Mouse (Mus musculus) embryo, embryonic 9.5 days (tissue): Measurements from ENCODE around the gene Fam78b.

Experiments used
- DNase-seq: peaks from one replicate; pipeline ENCODE4 v3.0.0-alpha.2; 2017; ENCODE audit errors: extremely low spot score

The Fam78b gene

GRCm38 (mm10) chr1:167032046-167032648, 30.9 kb downstream of the Fam78b start:
- DNase-seq: no peak

GRCm38 (mm10) chr1:167034435-167034834, 33.2 kb downstream of the Fam78b start:
- no peak for DNase-seq

DNA sequence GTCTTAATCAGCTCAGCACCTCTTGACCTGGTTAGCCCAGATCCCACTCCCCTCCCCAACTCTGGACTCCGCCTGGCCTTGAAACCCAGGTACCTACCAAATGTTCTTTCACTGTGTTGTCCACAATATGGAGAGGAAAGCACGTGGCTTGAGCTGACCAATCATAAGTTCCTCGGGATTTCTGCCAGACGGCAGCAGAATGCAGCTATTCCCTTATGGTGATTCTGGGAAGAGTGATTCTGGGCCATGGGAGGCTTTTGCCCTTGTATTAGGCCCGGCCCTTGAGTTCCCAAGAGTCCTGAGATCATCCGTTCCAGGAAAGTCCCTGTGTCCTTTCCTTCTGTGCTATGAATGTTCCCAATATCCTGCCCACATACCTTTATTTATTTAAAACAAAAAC, 41.3 kb downstream of the Fam78b start:
- no peak for DNase-seq

GRCm38 (mm10) chr1:167046169-167046927, 45.1 kb downstream of the Fam78b start:
- DNase-seq: no peak

- DNase-seq: no peak
Measured at GRCm38 (mm10) chr1:167050859-167051258, 49.6 kb downstream of the Fam78b start.

GRCm38 (mm10) chr1:167054029-167054428, 52.8 kb downstream of the Fam78b start:
- DNase-seq: no peak

- no peak for DNase-seq
Measured at GRCm38 (mm10) chr1:167057543-167057942, 56.3 kb downstream of the Fam78b start.

- DNase-seq: no peak
Measured at GRCm38 (mm10) chr1:167059550-167060285, 58.5 kb downstream of the Fam78b start.

GRCm38 (mm10) chr1:167063971-167064370, 62.8 kb downstream of the Fam78b start:
- no peak for DNase-seq

DNA sequence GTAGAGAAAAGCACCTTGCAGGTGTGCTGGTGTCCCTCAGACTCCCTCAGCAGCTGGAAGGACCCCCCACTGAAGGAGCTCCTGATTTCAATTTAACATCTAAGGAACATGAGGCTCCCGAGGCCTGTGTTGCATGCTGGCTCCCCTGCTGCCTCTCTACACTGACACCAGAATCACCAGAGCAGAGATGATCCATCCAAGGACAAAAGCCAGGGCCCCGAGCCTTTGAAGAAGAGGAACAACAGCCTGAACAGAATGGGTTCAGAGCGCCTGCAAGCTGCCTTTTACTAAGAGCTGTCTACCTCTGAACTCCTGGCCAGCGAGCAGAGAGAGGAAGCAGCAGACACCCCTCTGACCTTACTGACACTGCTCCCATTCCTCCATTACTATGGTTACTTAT, 64.3 kb downstream of the Fam78b start:
- no peak for DNase-seq

- no peak for DNase-seq
Measured at GRCm38 (mm10) chr1:167065986-167066385, 64.8 kb downstream of the Fam78b start.

- DNase-seq: no peak
Measured at GRCm38 (mm10) chr1:167066933-167067341, 65.7 kb downstream of the Fam78b start.

DNA sequence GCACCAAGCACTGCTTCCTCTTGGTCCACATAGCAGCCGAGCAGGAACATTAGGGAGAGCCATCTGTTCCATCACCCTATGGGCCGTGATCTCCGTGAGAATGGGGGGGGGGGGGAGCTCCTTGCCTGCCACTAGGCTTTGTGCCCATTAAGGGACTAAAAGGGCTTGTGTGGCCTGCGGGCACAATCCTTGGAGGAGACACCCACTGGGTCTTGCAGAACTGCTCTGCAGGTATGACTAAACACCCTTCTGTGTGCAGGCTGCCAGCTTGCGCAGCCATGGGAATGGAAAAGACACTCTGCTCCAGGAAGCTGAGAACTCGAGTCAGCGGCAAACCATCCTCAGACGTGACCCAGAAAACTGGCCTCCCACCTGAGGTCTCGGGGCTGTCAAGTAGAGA, 68.5 kb downstream of the Fam78b start:
- no peak for DNase-seq

GRCm38 (mm10) chr1:167070306-167070705, 69.1 kb downstream of the Fam78b start:
- no peak for DNase-seq

DNA sequence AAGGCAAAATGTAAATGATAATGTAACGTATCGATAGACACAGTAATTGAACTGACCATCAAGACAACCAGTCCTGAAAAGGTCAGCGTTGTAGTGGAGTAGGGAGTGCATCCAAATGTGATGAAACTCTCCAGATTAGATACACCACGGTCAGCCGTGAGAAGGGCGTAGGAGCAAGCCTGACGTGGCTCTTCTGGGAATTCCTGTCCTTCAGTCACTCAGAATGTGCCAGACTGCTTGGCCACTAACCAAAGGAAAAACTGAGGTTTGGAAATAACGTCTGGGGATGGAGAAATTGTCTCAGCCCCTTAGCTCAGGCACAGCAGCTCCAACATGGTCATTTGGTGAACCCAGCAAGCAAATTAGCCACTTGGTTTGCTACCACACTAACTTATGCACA, 74.5 kb downstream of the Fam78b start:
- no peak for DNase-seq

DNA sequence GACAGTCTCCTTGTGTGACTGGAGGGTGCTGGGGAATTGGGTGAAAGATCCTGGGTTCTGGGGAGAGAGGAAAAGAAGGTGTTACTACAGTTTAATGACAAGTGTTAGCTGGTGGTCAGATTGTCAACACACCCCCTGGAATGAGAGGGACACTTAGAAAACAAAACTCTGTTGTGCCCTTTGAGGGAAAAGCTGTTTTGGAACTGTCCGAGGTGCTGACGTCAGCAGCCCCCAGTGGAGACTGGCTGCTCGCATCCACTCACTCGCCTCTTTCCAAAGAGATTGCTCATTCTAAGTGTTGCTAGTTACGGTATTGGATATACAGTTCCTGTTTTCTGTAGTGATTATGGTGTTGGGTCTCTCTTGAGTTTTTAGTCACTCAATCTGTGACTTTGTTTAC, 78.3 kb downstream of the Fam78b start:
- DNase-seq: peak; percentile 39

GRCm38 (mm10) chr1:167081946-167082345, 80.7 kb downstream of the Fam78b start:
- no peak for DNase-seq

DNA sequence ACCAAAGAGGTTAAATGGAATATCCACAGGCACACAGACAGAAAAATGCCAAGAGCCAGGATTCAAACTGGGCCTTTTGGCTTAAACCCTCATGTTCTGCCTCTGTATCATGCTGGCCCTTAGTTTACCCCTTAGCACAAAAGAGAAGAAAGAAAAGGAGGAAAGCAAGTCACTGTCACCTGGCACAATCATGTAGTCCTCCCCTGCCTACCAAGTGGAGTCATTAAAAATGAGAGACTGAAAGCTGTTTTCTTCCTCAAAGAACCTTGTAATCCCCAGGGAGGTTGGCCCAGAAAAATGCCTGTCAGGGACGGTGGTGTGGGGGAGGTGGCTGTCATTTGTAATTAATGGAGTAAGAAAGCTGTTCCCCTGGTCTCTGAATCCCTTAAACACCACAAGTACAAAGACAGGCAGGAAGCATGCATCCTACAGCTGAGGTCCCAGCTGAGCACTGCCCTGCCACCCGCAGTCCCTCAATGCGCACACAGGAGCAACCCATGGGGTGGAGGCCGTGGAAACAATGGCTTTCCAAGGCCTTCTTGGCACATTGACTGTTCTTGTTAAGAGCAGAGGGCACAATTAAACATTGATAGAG, 81.4 kb downstream of the Fam78b start:
- DNase-seq: peak; percentile 32

DNA sequence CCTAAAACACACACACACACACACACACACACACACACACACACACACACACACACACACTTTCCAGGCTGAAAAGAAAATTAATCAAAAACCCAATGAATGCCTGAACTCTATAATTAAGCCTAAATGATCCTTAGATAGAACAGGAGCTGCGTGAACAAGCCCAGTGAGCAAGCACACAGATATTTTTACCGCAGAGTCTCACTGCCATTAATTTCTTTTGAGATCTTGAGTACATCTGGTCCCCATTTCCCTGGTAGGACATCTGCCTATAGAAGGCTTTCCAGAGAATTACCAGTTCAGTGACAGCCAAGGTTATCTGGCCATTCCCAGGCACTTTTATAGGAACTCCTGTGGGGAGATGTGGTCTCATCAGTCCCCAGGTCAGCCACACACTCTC, 82.0 kb downstream of the Fam78b start:
- no peak for DNase-seq

- no peak for DNase-seq
Measured at GRCm38 (mm10) chr1:167084330-167084729, 83.1 kb downstream of the Fam78b start.

DNA sequence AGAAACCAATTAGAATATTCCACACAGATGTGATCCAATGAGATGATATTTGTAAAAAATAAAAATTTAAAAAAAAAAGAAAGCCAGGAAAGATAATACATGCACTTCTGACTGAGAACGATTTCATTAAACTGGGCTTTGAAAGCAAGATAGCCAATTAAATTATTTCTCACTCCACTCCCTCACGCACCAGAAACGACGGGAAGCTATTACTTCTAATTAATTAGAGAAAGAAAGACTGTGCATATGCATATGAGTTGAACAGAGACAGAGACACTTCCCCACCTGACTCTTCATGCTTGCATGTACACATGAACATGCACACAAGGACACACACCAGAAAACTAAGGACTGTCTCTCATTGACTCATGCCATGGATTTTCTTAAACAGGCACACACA, 84.2 kb downstream of the Fam78b start:
- DNase-seq: no peak

- no peak for DNase-seq
Measured at GRCm38 (mm10) chr1:167090466-167090865, 89.2 kb downstream of the Fam78b start.
